Mouse (Mus musculus): ENCODE results near the gene E2f8.

DNA sequence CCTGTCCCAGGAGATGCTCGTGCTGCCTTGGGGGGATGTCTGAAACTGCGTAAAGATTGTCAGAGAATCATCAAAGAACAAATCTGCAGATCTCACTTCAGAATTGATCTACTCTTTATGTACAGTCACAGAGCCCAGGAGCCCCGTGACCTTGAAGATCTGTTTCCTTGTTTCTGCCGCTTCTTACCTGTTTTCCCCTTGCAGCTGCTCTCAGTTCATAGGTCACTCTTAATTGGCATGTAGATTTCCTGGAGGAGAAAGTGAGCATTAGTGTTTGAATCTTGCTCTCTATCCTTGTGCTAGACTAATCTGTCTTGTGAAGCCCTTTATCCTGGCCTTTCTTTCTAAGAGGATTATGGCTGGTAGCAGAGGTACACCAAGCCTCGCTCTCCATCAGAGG, 59.7 kb downstream of the E2f8 start:
- no peak for TF ChIP-seq JUN (IDR thresholded peaks at IDR 0.05; ENCODE audit: insufficient read depth, low read depth, low read length)
- no peak for TF ChIP-seq POLR2A (IDR thresholded peaks at IDR 0.05; ENCODE audit: low read depth, low read length)
- no peak for TF ChIP-seq ZNF384 (IDR thresholded peaks at IDR 0.05; ENCODE audit: low read depth, low read length)
- TF ChIP-seq USF2 (conservative IDR thresholded peaks at IDR 0.05; ENCODE audit: low read depth, low read length) = no peak
- no peak for TF ChIP-seq USF1 (IDR thresholded peaks at IDR 0.05; ENCODE audit: low read depth, low read length)
- no peak for TF ChIP-seq HCFC1 (IDR thresholded peaks at IDR 0.05; ENCODE audit: low read depth, low read length)
- no peak for TF ChIP-seq EP300 (IDR thresholded peaks at IDR 0.05; ENCODE audit: low read length)
- no peak for TF ChIP-seq JUND (conservative IDR thresholded peaks at IDR 0.05; ENCODE audit: low read depth, low read length)
- TF ChIP-seq CTCF (conservative IDR thresholded peaks at IDR 0.05 in 1 of 2, IDR thresholded peaks at IDR 0.05 in 1 of 2; ENCODE audit: low read depth in 2 of 2, low read length in 2 of 2) = no peak

Measured in CH12.LX (cell line).